Mouse (Mus musculus): Measurements from ENCODE around the gene Ncaph.

GRCm38 (mm10) chr2:127121591-127122235 is 12.0 kb downstream of the Ncaph start:
- TF ChIP-seq CTCF (IDR thresholded peaks at IDR 0.05) (no peak), EP300 (IDR thresholded peaks at IDR 0.05) (no peak)
